Mouse (Mus musculus) E14TG2a.4 (cell line): ENCODE data around the gene Hacd2.

Source experiments
- H3K27me3 ChIP-seq: 2 replicates; pipeline ENCODE4 v1.6.1; 2014; ENCODE audit warnings: low read length, control low read depth; ENCODE audit not compliant: insufficient read depth
- H3K36me3 ChIP-seq: 2 replicates; pipeline ENCODE4 v1.6.1; 2014; ENCODE audit warnings: low read length, control low read depth; ENCODE audit not compliant: insufficient read depth
- H3K4me1 ChIP-seq: replicated peaks from 2 replicates; pipeline ENCODE4 v1.6.1; 2014; ENCODE audit warnings: low read depth, low read length, control low read depth
- H3K4me3 ChIP-seq: replicated peaks from 2 replicates; pipeline ENCODE4 v1.5.1; 2014; ENCODE audit warnings: mild to moderate bottlenecking, low read length
- H3K9me3 ChIP-seq: 2 replicates; pipeline ENCODE4 v1.6.1; 2014; ENCODE audit warnings: low read length, control low read depth
- CTCF ChIP-seq: conservative IDR thresholded peaks from 2 replicates; pipeline ENCODE4 v1.5.1; 2014; ENCODE audit warnings: low read length
- NANOG ChIP-seq: IDR thresholded peaks from 2 replicates; pipeline ENCODE4 v1.6.1; 2014; ENCODE audit warnings: borderline replicate concordance, low read length, mixed read lengths
- POU5F1 ChIP-seq: IDR thresholded peaks from 2 replicates; pipeline ENCODE4 v1.6.1; 2014; ENCODE audit warnings: low read length, borderline replicate concordance

Gene Hacd2

GRCm38 (mm10) chr16:35068886-35069285 lies 46.7 kb downstream of the Hacd2 start:
- H3K36me3 ChIP-seq = peaks cover 67% of the 10 kb centered on the region
- H3K4me1 ChIP-seq = peaks cover 11% of the 10 kb centered on the region
- TF ChIP-seq POU5F1 = no peak
- no peaks in the 10 kb centered on the region for H3K27me3 ChIP-seq
- no peak overlapping the region for H3K4me3 ChIP-seq
- no peaks in the 10 kb centered on the region for H3K9me3 ChIP-seq

- peaks cover 70% of the 10 kb centered on the region for H3K36me3 ChIP-seq
- H3K27me3 ChIP-seq = no peaks in the 10 kb centered on the region
- no peaks in the 10 kb centered on the region for H3K9me3 ChIP-seq
- no peak overlapping the region for H3K4me3 ChIP-seq
- TF ChIP-seq NANOG = no peak
- no peak for TF ChIP-seq CTCF
- TF ChIP-seq POU5F1 = no peak
- H3K4me1 ChIP-seq = no peaks in the 10 kb centered on the region
Observed at GRCm38 (mm10) chr16:35074436-35074835, 52.2 kb downstream of the Hacd2 start.

- Histone ChIP-seq H3K36me3 (peaks cover 80% of the 10 kb centered on the region), H3K4me3 (no peak overlapping the region), H3K9me3 (no peaks in the 10 kb centered on the region), H3K4me1 (no peaks in the 10 kb centered on the region), H3K27me3 (no peaks in the 10 kb centered on the region)
- TF ChIP-seq NANOG = no peak
Observed at GRCm38 (mm10) chr16:35075643-35076042, 53.4 kb downstream of the Hacd2 start.

GRCm38 (mm10) chr16:35093500-35093899 lies 71.3 kb downstream of the Hacd2 start:
- no peak for TF ChIP-seq POU5F1
- no peak for TF ChIP-seq CTCF
- no peak for TF ChIP-seq NANOG
- Histone ChIP-seq H3K4me1 (peaks cover 5% of the 10 kb centered on the region), H3K27me3 (no peaks in the 10 kb centered on the region), H3K36me3 (peaks cover 58% of the 10 kb centered on the region), H3K9me3 (no peaks in the 10 kb centered on the region), H3K4me3 (no peak overlapping the region)

- Histone ChIP-seq H3K27me3 (no peaks in the 10 kb centered on the region), H3K4me3 (no peak overlapping the region), H3K4me1 (peaks cover 3% of the 10 kb centered on the region), H3K9me3 (no peaks in the 10 kb centered on the region), H3K36me3 (peaks cover 88% of the 10 kb centered on the region)
- TF ChIP-seq NANOG = no peak
- no peak for TF ChIP-seq CTCF
- TF ChIP-seq POU5F1 = no peak
Observed at GRCm38 (mm10) chr16:35097870-35098530, 75.8 kb downstream of the Hacd2 start.

- Histone ChIP-seq H3K27me3 (no peaks in the 10 kb centered on the region), H3K9me3 (no peaks in the 10 kb centered on the region), H3K4me1 (0 out of 2 replicates have a peak, but pooled peaks cover 3% of the 10 kb centered on the region), H3K4me3 (no peak overlapping the region), H3K36me3 (peaks cover 92% of the 10 kb centered on the region)
- TF ChIP-seq POU5F1 (no peak), NANOG (no peak), CTCF (no peak)
Observed at GRCm38 (mm10) chr16:35101751-35102420, 79.7 kb downstream of the Hacd2 start.

- Histone ChIP-seq H3K4me1 (0 out of 2 replicates have a peak, but pooled peaks cover 3% of the 10 kb centered on the region), H3K36me3 (peaks cover 97% of the 10 kb centered on the region), H3K9me3 (no peaks in the 10 kb centered on the region), H3K4me3 (no peak overlapping the region), H3K27me3 (no peaks in the 10 kb centered on the region)
- TF ChIP-seq CTCF (no peak), POU5F1 (no peak), NANOG (no peak)
Observed at GRCm38 (mm10) chr16:35102866-35103620, 80.8 kb downstream of the Hacd2 start.

- Histone ChIP-seq H3K4me1 (peaks cover 27% of the 10 kb centered on the region), H3K9me3 (no peaks in the 10 kb centered on the region), H3K36me3 (peaks cover 60% of the 10 kb centered on the region), H3K4me3 (no peak overlapping the region), H3K27me3 (no peaks in the 10 kb centered on the region)
- TF ChIP-seq CTCF (no peak), POU5F1 (no peak), NANOG (no peak)
Observed at GRCm38 (mm10) chr16:35107985-35108384, 85.8 kb downstream of the Hacd2 start.

GRCm38 (mm10) chr16:35109156-35109555 lies 86.9 kb downstream of the Hacd2 start:
- peaks cover 30% of the 10 kb centered on the region for H3K4me1 ChIP-seq
- H3K4me3 ChIP-seq = no peak overlapping the region
- no peaks in the 10 kb centered on the region for H3K9me3 ChIP-seq
- peaks cover 49% of the 10 kb centered on the region for H3K36me3 ChIP-seq
- TF ChIP-seq POU5F1 = no peak
- no peak for TF ChIP-seq NANOG
- H3K27me3 ChIP-seq = 0 out of 2 replicates have a peak, but pooled peaks cover 2% of the 10 kb centered on the region
